Mouse (Mus musculus) neural tube, embryonic 11.5 days (tissue): Measurements from ENCODE around the gene Prkca. TPM values are rescaled to one million over a fixed set of nuclear protein-coding genes. Genes with fewer than 3 reads are reported as not detected.

Experiments used
- ATAC-seq: fragments of 200-750 bp; cut with Nextera tagmentation; 2 replicates; pipeline ENCODE4 v1.8.0; 2017; ENCODE audit warnings: moderate number of reproducible peaks, mild to moderate bottlenecking, moderate TSS enrichment, moderate library complexity; ENCODE audit not compliant: insufficient read depth, low FRiP score, low TSS enrichment
- DNase-seq: peaks from one replicate; pipeline ENCODE4 v3.0.0-alpha.2; 2015; ENCODE audit warnings: low spot score
- H3K27ac ChIP-seq: fragments of 300-500 bp; sonication (generic); 2 replicates; pipeline ENCODE4 v1.5.1; 2014; ENCODE audit warnings: low read depth, mild to moderate bottlenecking, low read length
- H3K27me3 ChIP-seq: fragments of 300-500 bp; sonication (generic); 2 replicates; pipeline ENCODE4 v1.6.1; 2014; ENCODE audit warnings: mild to moderate bottlenecking, low read length, mixed read lengths; ENCODE audit not compliant: control insufficient read depth, insufficient read depth
- H3K36me3 ChIP-seq: fragments of 300-500 bp; sonication (generic); 2 replicates; pipeline ENCODE4 v1.6.1; 2014; ENCODE audit warnings: mild to moderate bottlenecking, low read length, moderate library complexity, mixed read lengths; ENCODE audit not compliant: control insufficient read depth, insufficient read depth
- H3K4me1 ChIP-seq: fragments of 300-500 bp; sonication (generic); 2 replicates; pipeline ENCODE4 v1.6.1; 2014; ENCODE audit warnings: low read length, mixed read lengths; ENCODE audit not compliant: control insufficient read depth, insufficient read depth
- H3K4me2 ChIP-seq: fragments of 300-500 bp; sonication (generic); 2 replicates; pipeline ENCODE4 v1.6.1; 2014; ENCODE audit warnings: low read depth, mild to moderate bottlenecking, moderate library complexity
- H3K4me3 ChIP-seq: fragments of 300-500 bp; sonication (generic); 2 replicates; pipeline ENCODE4 v1.5.1; 2014; ENCODE audit warnings: low read depth, low read length
- H3K9ac ChIP-seq: fragments of 300-500 bp; sonication (generic); 2 replicates; pipeline ENCODE4 v1.6.1; 2014; ENCODE audit warnings: mild to moderate bottlenecking, low read length
- H3K9me3 ChIP-seq: fragments of 300-500 bp; sonication (generic); 2 replicates; pipeline ENCODE4 v1.6.1; 2016; ENCODE audit warnings: low read length; ENCODE audit not compliant: control insufficient read depth
- WGBS: fragments of 180-500 bp; shearing (Covaris S2); extraction: QIAGEN DNeasy Blood & Tissue Kit; methylation state at CpG from one replicate; pipeline ENCODE4 v1.1.7; 2014; 5-methylcytosine and 5-hydroxymethylcytosine counted together
- polyA plus RNA-seq: library from polyadenylated mRNA; unstranded; fragments of >200 nt; fragmentation: Nextera tagmentation; extraction: Ambion mirVana; gene quantifications from 2 replicates; pipeline ENCODE4 v1.2.1, GENCODE M21; 2014

Gene Prkca
- polyA plus RNA-seq, 1 experiment from 2014 or later: 7.7 TPM

- Histone ChIP-seq H3K27ac (peak overlapping the region; percentile 11; the same call in 1 of the 2 replicates), H3K9me3 (no peaks in the 10 kb centered on the region), H3K4me2 (no peak overlapping the region), H3K4me3 (no peak overlapping the region), H3K9ac (no peak overlapping the region), H3K4me1 (peaks cover 13% of the 10 kb centered on the region), H3K36me3 (no peaks in the 10 kb centered on the region), H3K27me3 (no peaks in the 10 kb centered on the region)
- DNase-seq: no peak
- 41% methylated on average over 8 of the region's 8 CpGs for WGBS
- ATAC-seq: peak; percentile 27; the same call in 1 of the 2 replicates
Measured at GRCm38 (mm10) chr11:108333583-108334379, 9.9 kb downstream of the Prkca start.

GRCm38 (mm10) chr11:108333006-108333405 lies 10.7 kb downstream of the Prkca start:
- no peak overlapping the region for H3K9ac ChIP-seq
- DNase-seq (no peak), ATAC-seq (no peak)
- H3K27ac ChIP-seq: no peak overlapping the region
- no peak overlapping the region for H3K4me2 ChIP-seq
- no peaks in the 10 kb centered on the region for H3K9me3 ChIP-seq
- peaks cover 13% of the 10 kb centered on the region for H3K4me1 ChIP-seq
- no peak overlapping the region for H3K4me3 ChIP-seq
- H3K27me3 ChIP-seq: no peaks in the 10 kb centered on the region
- 33% methylated on average over 5 of the region's 5 CpGs for WGBS
- no peaks in the 10 kb centered on the region for H3K36me3 ChIP-seq

GRCm38 (mm10) chr11:108330818-108331217 lies 12.9 kb downstream of the Prkca start:
- H3K9ac ChIP-seq: no peak overlapping the region
- H3K27ac ChIP-seq: no peak overlapping the region
- WGBS: 89% methylated on average over 11 of the region's 11 CpGs
- DNase-seq (no peak), ATAC-seq (no peak)
- no peaks in the 10 kb centered on the region for H3K9me3 ChIP-seq
- peaks cover 13% of the 10 kb centered on the region for H3K4me1 ChIP-seq
- no peak overlapping the region for H3K4me3 ChIP-seq
- no peaks in the 10 kb centered on the region for H3K27me3 ChIP-seq
- no peak overlapping the region for H3K4me2 ChIP-seq
- no peaks in the 10 kb centered on the region for H3K36me3 ChIP-seq

GRCm38 (mm10) chr11:108325943-108326342 lies 17.8 kb downstream of the Prkca start:
- ATAC-seq: no peak
- WGBS: 87% methylated on average over 8 of the region's 8 CpGs
- Histone ChIP-seq H3K4me2 (no peak overlapping the region), H3K36me3 (no peaks in the 10 kb centered on the region), H3K27ac (no peak overlapping the region), H3K9ac (no peak overlapping the region), H3K9me3 (no peaks in the 10 kb centered on the region), H3K4me3 (no peak overlapping the region), H3K27me3 (no peaks in the 10 kb centered on the region), H3K4me1 (no peaks in the 10 kb centered on the region)
- no peak for DNase-seq

- Histone ChIP-seq H3K4me2 (no peak overlapping the region), H3K36me3 (no peaks in the 10 kb centered on the region), H3K4me1 (no peaks in the 10 kb centered on the region), H3K9me3 (no peaks in the 10 kb centered on the region), H3K9ac (no peak overlapping the region), H3K4me3 (no peak overlapping the region), H3K27ac (no peak overlapping the region), H3K27me3 (no peaks in the 10 kb centered on the region)
- ATAC-seq (no peak), DNase-seq (no peak)
- WGBS: 92% methylated on average over 2 of the region's 2 CpGs
Measured at GRCm38 (mm10) chr11:108322156-108322555, 21.6 kb downstream of the Prkca start.

- DNase-seq (no peak), ATAC-seq (no peak)
- no peaks in the 10 kb centered on the region for H3K36me3 ChIP-seq
- no peaks in the 10 kb centered on the region for H3K4me1 ChIP-seq
- no peaks in the 10 kb centered on the region for H3K27me3 ChIP-seq
- H3K9ac ChIP-seq: no peak overlapping the region
- H3K27ac ChIP-seq: no peak overlapping the region
- WGBS: 94% methylated on average over 7 of the region's 7 CpGs
- no peaks in the 10 kb centered on the region for H3K9me3 ChIP-seq
- H3K4me2 ChIP-seq: no peak overlapping the region
- no peak overlapping the region for H3K4me3 ChIP-seq
Measured at GRCm38 (mm10) chr11:108320561-108320960, 23.2 kb downstream of the Prkca start.

- no peak overlapping the region for H3K27ac ChIP-seq
- ATAC-seq (no peak), DNase-seq (no peak)
- no peak overlapping the region for H3K4me2 ChIP-seq
- no peak overlapping the region for H3K4me3 ChIP-seq
- no peak overlapping the region for H3K9ac ChIP-seq
- H3K27me3 ChIP-seq: no peaks in the 10 kb centered on the region
- H3K9me3 ChIP-seq: no peaks in the 10 kb centered on the region
- no peaks in the 10 kb centered on the region for H3K36me3 ChIP-seq
- no peaks in the 10 kb centered on the region for H3K4me1 ChIP-seq
- WGBS: 85% methylated on average over 11 of the region's 11 CpGs
Measured at GRCm38 (mm10) chr11:108319162-108319561, 24.6 kb downstream of the Prkca start.

- Histone ChIP-seq H3K36me3 (no peaks in the 10 kb centered on the region), H3K4me3 (no peak overlapping the region), H3K9ac (no peak overlapping the region), H3K4me1 (no peaks in the 10 kb centered on the region), H3K9me3 (no peaks in the 10 kb centered on the region), H3K27me3 (no peaks in the 10 kb centered on the region), H3K4me2 (no peak overlapping the region), H3K27ac (no peak overlapping the region)
- ATAC-seq (no peak), DNase-seq (no peak)
- WGBS: 88% methylated on average over 6 of the region's 6 CpGs
Measured at GRCm38 (mm10) chr11:108317878-108318277, 25.9 kb downstream of the Prkca start.

- Histone ChIP-seq H3K27ac (no peak overlapping the region), H3K27me3 (no peaks in the 10 kb centered on the region), H3K4me3 (no peak overlapping the region), H3K36me3 (no peaks in the 10 kb centered on the region), H3K4me2 (no peak overlapping the region), H3K9me3 (no peaks in the 10 kb centered on the region), H3K4me1 (no peaks in the 10 kb centered on the region), H3K9ac (no peak overlapping the region)
- DNase-seq (no peak), ATAC-seq (no peak)
- 91% methylated on average over 7 of the region's 7 CpGs for WGBS
Measured at GRCm38 (mm10) chr11:108315736-108316135, 28.0 kb downstream of the Prkca start.
